Mouse (Mus musculus) olfactory bulb, adult 2 months (tissue): ENCODE measurements around the gene Smarcb1. TPM values are rescaled to one million over a fixed set of nuclear protein-coding genes. Genes with fewer than 3 reads are reported as not detected.

Source experiments
- H3K27ac ChIP-seq: fragments of 200-500 bp; 2 replicates; pipeline ENCODE4 v1.5.1; 2012; ENCODE audit warnings: low read depth, low read length; ENCODE audit not compliant: insufficient read depth
- H3K4me1 ChIP-seq: fragments of 200-500 bp; 2 replicates; pipeline ENCODE4 v1.6.1; 2012; ENCODE audit warnings: low read length; ENCODE audit not compliant: control insufficient read depth, insufficient read depth
- H3K4me3 ChIP-seq: fragments of 200-500 bp; 2 replicates; pipeline ENCODE4 v1.5.1; 2012; ENCODE audit warnings: mild to moderate bottlenecking, low read depth, low read length, moderate library complexity; ENCODE audit not compliant: insufficient read depth
- CTCF ChIP-seq: fragments of 200-500 bp; IDR thresholded peaks from 2 replicates; pipeline ENCODE4 v1.5.1; 2012; ENCODE audit warnings: low read depth, mild to moderate bottlenecking, low read length, moderate library complexity; ENCODE audit not compliant: insufficient read depth
- POLR2A ChIP-seq: fragments of 200-500 bp; IDR thresholded peaks from 2 replicates; pipeline ENCODE4 v1.6.1; 2012; ENCODE audit warnings: mild to moderate bottlenecking, low read depth, low read length, moderate library complexity; ENCODE audit not compliant: insufficient read depth
- WGBS: fragments of 180-500 bp; shearing (Covaris S2); methylation state at CpG from one replicate; pipeline ENCODE4 v1.1.7; 2018; 5-methylcytosine and 5-hydroxymethylcytosine counted together
- polyA plus RNA-seq: library from polyadenylated mRNA; stranded (reverse); fragments of >200 nt; gene quantifications from 2 replicates; pipeline ENCODE4 v1.2.4, GENCODE M21; 2012; ENCODE audit warnings: low replicate concordance; ENCODE audit not compliant: missing spikeins, insufficient read depth, insufficient read length

Smarcb1 gene
- polyA plus RNA-seq, 1 experiment, result not detected

- WGBS, result 3% methylated on average over 51 of the region's 51 CpGs
- Histone ChIP-seq H3K4me1 (peaks cover 39% of the 10 kb centered on the region), H3K27ac (peak within 1 kb of the TSS; percentile 99), H3K4me3 (peak within 1 kb of the TSS; percentile 96)
- TF ChIP-seq POLR2A (peak; percentile 96), CTCF (peak; percentile 5; the same call in 1 of the 2 replicates)
Measured at GRCm38 (mm10) chr10:75935680-75936541, 14.5 kb upstream of the Smarcb1 start, which contains the start of gene Mmp11. Gene Mmp11, minus strand, starts transcription at chr10:75936496.

- Histone ChIP-seq H3K4me1 (peaks cover 35% of the 10 kb centered on the region), H3K4me3 (peak overlapping the region; percentile 96; the same call in 1 of the 2 replicates), H3K27ac (peak overlapping the region; percentile 99; the same call in 1 of the 2 replicates)
- 81% methylated on average over 1 of the region's 1 CpGs for WGBS
- TF ChIP-seq POLR2A, result no peak
- no peak for TF ChIP-seq CTCF
Measured at GRCm38 (mm10) chr10:75934991-75935390, 13.6 kb upstream of the Smarcb1 start.

- Histone ChIP-seq H3K27ac (no peak within 1 kb of the TSS), H3K4me3 (peak within 1 kb of the TSS; percentile 48), H3K4me1 (peaks cover 30% of the 10 kb centered on the region)
- no peak for TF ChIP-seq POLR2A
- TF ChIP-seq CTCF, result no peak
- 73% methylated on average over 6 of the region's 6 CpGs for WGBS
Measured at GRCm38 (mm10) chr10:75932891-75933290, 11.5 kb upstream of the Smarcb1 start, which contains the start of gene Chchd10. Gene Chchd10, plus strand, starts transcription at chr10:75933130.

- H3K4me1 ChIP-seq, result peaks cover 27% of the 10 kb centered on the region
- H3K4me3 ChIP-seq, result peak overlapping the region; percentile 48
- H3K27ac ChIP-seq, result no peak overlapping the region
- WGBS, result 2% methylated on average over 41 of the region's 44 CpGs
- TF ChIP-seq POLR2A (no peak), CTCF (peak; percentile 12; the same call in 1 of the 2 replicates)
Measured at GRCm38 (mm10) chr10:75932081-75932678, 10.8 kb upstream of the Smarcb1 start.

GRCm38 (mm10) chr10:75931311-75931710 is 9.9 kb upstream of the Smarcb1 start:
- Histone ChIP-seq H3K4me3 (no peak overlapping the region), H3K4me1 (peaks cover 21% of the 10 kb centered on the region), H3K27ac (no peak overlapping the region)
- WGBS, result 45% methylated on average over 7 of the region's 7 CpGs
- TF ChIP-seq POLR2A, result no peak
- TF ChIP-seq CTCF, result no peak

- Histone ChIP-seq H3K27ac (no peak overlapping the region), H3K4me1 (peaks cover 21% of the 10 kb centered on the region), H3K4me3 (no peak overlapping the region)
- TF ChIP-seq CTCF (no peak), POLR2A (no peak)
- WGBS, result 22% methylated on average over 6 of the region's 6 CpGs
Measured at GRCm38 (mm10) chr10:75930304-75930703, 8.9 kb upstream of the Smarcb1 start.

GRCm38 (mm10) chr10:75926396-75926795 is 5.0 kb upstream of the Smarcb1 start:
- Histone ChIP-seq H3K27ac (no peak overlapping the region), H3K4me1 (peaks cover 8% of the 10 kb centered on the region), H3K4me3 (no peak overlapping the region)
- 82% methylated on average over 13 of the region's 13 CpGs for WGBS
- TF ChIP-seq POLR2A, result no peak
- no peak for TF ChIP-seq CTCF

- WGBS, result 67% methylated on average over 2 of the region's 2 CpGs
- TF ChIP-seq POLR2A, result no peak
- no peak for TF ChIP-seq CTCF
- no peak overlapping the region for H3K27ac ChIP-seq
- no peak overlapping the region for H3K4me3 ChIP-seq
- H3K4me1 ChIP-seq, result peaks cover 9% of the 10 kb centered on the region; the same call in 1 of the 2 replicates
Measured at GRCm38 (mm10) chr10:75924324-75924723, 2.9 kb upstream of the Smarcb1 start.

- H3K27ac ChIP-seq, result peak overlapping the region; percentile 88
- peak overlapping the region; percentile 63 for H3K4me3 ChIP-seq
- peaks cover 14% of the 10 kb centered on the region for H3K4me1 ChIP-seq
- WGBS, result 3% methylated on average over 22 of the region's 22 CpGs
- peak; percentile 23 for TF ChIP-seq POLR2A
- TF ChIP-seq CTCF, result no peak
Measured at GRCm38 (mm10) chr10:75921726-75922560, 526 bp upstream of the Smarcb1 start.
